Mouse (Mus musculus): ENCODE measurements at regions not wholly inside any gene's neighbourhood (a gene's known extent, or its start where the extent isn't known, plus 50 kb on each side); places are given as distances from the start of the nearest gene placed in this dataset.
"Not testable (repeated sequence)": the region's sequence is repeated elsewhere in the genome, so short reads cannot be mapped to it uniquely, and the experiment has no call there.

- DNase-seq: no peak
Measured at GRCm38 (mm10) chr8:28400141-28400540, 952.7 kb downstream of the Poteg start.

GRCm38 (mm10) chr8:28427544-28428135 is 980.2 kb downstream of the Poteg start:
- DNase-seq: no peak

- DNase-seq: no peak
Measured at GRCm38 (mm10) chr8:28473190-28473589, 1025.7 kb downstream of the Poteg start.

GRCm38 (mm10) chr8:28487913-28488312 is 1040.4 kb downstream of the Poteg start:
- no peak for DNase-seq

GRCm38 (mm10) chr8:28503488-28504319 is 1056.2 kb downstream of the Poteg start:
- no peak for DNase-seq

GRCm38 (mm10) chr8:28523506-28523905 is 1076.0 kb downstream of the Poteg start:
- not testable (repeated sequence) for DNase-seq

- no peak for DNase-seq
Measured at GRCm38 (mm10) chr8:28547236-28547635, 1099.8 kb downstream of the Poteg start.

- DNase-seq: no peak
Measured at GRCm38 (mm10) chr8:28559881-28560280, 1112.4 kb downstream of the Poteg start.

GRCm38 (mm10) chr8:28579250-28579651 is 1131.8 kb downstream of the Poteg start:
- DNase-seq: no peak

GRCm38 (mm10) chr8:28580821-28581220 is 1133.4 kb downstream of the Poteg start:
- DNase-seq: no peak

GRCm38 (mm10) chr8:28589999-28590398 is 1142.5 kb downstream of the Poteg start:
- no peak for DNase-seq

GRCm38 (mm10) chr8:28593238-28593637 is 1145.8 kb downstream of the Poteg start:
- peak; percentile 2 for DNase-seq

GRCm38 (mm10) chr8:28594191-28594590 is 1146.7 kb downstream of the Poteg start:
- DNase-seq: no peak

GRCm38 (mm10) chr8:28594606-28595005 is 1147.1 kb downstream of the Poteg start:
- no peak for DNase-seq

- no peak for DNase-seq
Measured at GRCm38 (mm10) chr8:28595880-28596279, 1148.4 kb downstream of the Poteg start.
